Mouse (Mus musculus): ENCODE data around the gene Arsg.

DNA sequence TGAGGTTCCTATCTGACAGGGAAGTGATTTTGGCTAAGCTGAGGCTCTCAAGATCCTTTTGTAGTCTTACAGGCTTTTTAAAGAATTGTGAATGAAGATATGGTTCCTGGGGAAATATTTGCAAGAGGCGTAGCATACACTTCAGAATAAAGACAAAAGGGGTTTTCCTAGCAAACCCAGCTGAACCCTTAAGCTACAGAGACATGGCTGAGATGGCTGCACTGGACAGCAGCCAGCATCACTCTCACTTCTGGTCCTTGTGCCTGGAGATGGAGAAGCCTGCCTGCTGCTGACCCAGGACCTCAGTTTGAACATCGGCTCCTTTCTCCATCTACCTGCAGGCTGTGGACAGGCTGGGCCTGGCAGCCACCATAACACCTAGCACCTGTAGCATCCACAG is 101.4 kb downstream of the Arsg start:
- TF ChIP-seq CTCF (IDR thresholded peaks at IDR 0.05; ENCODE audit: extremely low read depth, insufficient read depth, insufficient read length, insufficient replicate concordance) (no peak), POLR2A (IDR thresholded peaks at IDR 0.05; ENCODE audit: low read depth, low read length) (no peak)

Data from spleen, adult 2 months (tissue).